Mouse (Mus musculus) intestine, embryonic 14.5 days (tissue): ENCODE measurements at regions not wholly inside any gene's neighbourhood (a gene's known extent, or its start where the extent isn't known, plus 50 kb on each side); places are given as distances from the start of the nearest gene placed in this dataset.

ENCODE experiments used
- ATAC-seq: fragments of 200-750 bp; cut with Nextera tagmentation; replicated peaks from 2 replicates; pipeline ENCODE4 v1.8.0; 2017; ENCODE audit warnings: low read depth, moderate number of reproducible peaks, moderate TSS enrichment, moderate library complexity; ENCODE audit not compliant: low FRiP score, low TSS enrichment
- DNase-seq: peaks from one replicate; pipeline ENCODE4 v3.0.0-alpha.2; 2018; ENCODE audit warnings: low spot score
- H3K27ac ChIP-seq: fragments of 300-500 bp; sonication (generic); 2 replicates; pipeline ENCODE4 v1.5.1; 2014; ENCODE audit warnings: low read depth, mild to moderate bottlenecking, control low read depth
- H3K27me3 ChIP-seq: fragments of 300-500 bp; sonication (generic); replicated peaks from 2 replicates; pipeline ENCODE4 v1.6.1; 2014; ENCODE audit warnings: low read length, control low read depth; ENCODE audit not compliant: control insufficient read depth, insufficient read depth
- H3K36me3 ChIP-seq: fragments of 300-500 bp; sonication (generic); 2 replicates; pipeline ENCODE4 v1.6.1; 2014; ENCODE audit warnings: low read length, control low read depth; ENCODE audit not compliant: control insufficient read depth, insufficient read depth
- H3K4me1 ChIP-seq: fragments of 300-500 bp; sonication (generic); replicated peaks from 2 replicates; pipeline ENCODE4 v1.6.1; 2014; ENCODE audit warnings: low read length, control low read depth, mixed read lengths; ENCODE audit not compliant: control insufficient read depth, insufficient read depth
- H3K4me2 ChIP-seq: fragments of 300-500 bp; sonication (generic); 2 replicates; pipeline ENCODE4 v1.6.1; 2014; ENCODE audit warnings: low read length
- H3K4me3 ChIP-seq: fragments of 300-500 bp; sonication (generic); 2 replicates; pipeline ENCODE4 v1.5.1; 2014; ENCODE audit warnings: low read depth, low read length, control low read depth, mixed read lengths
- H3K9ac ChIP-seq: fragments of 300-500 bp; sonication (generic); 2 replicates; pipeline ENCODE4 v1.6.1; 2014; ENCODE audit warnings: mild to moderate bottlenecking, low read length
- H3K9me3 ChIP-seq: fragments of 300-500 bp; sonication (generic); 2 replicates; pipeline ENCODE4 v1.6.1; 2016; ENCODE audit warnings: low read length, control low read depth; ENCODE audit not compliant: control insufficient read depth
- WGBS: fragments of 180-500 bp; shearing (Covaris S2); extraction: QIAGEN DNeasy Blood & Tissue Kit; methylation state at CpG from one replicate; pipeline ENCODE4 v1.1.7; 2014; 5-methylcytosine and 5-hydroxymethylcytosine counted together

DNA sequence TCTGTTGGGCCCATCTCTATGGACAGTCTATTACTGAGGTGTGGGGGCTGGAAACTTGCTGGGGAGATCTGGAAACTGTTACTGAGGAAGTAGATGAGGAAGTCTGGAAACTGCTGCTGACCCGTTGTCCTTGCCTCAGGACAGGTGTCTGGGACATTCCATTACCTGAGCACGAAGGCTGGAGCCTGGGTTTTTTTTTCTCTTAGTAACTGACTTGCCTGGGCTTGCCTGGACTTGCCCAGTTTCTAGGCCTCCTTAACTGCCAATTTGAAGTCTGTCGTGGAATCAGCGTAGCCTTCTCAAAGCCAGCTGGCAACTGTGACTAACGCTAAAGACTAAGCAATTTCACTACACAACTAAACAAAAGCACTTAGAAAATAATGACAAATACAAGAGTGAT is 250.7 kb downstream of the Kctd12 start:
- Histone ChIP-seq H3K9ac (no peak overlapping the region), H3K36me3 (no peaks in the 10 kb centered on the region), H3K4me1 (no peaks in the 10 kb centered on the region), H3K27ac (no peak overlapping the region), H3K27me3 (no peaks in the 10 kb centered on the region), H3K9me3 (no peaks in the 10 kb centered on the region), H3K4me2 (no peak overlapping the region), H3K4me3 (no peak overlapping the region)
- ATAC-seq (no peak), DNase-seq (no peak)
- 74% methylated on average over 5 of the region's 5 CpGs for WGBS

DNA sequence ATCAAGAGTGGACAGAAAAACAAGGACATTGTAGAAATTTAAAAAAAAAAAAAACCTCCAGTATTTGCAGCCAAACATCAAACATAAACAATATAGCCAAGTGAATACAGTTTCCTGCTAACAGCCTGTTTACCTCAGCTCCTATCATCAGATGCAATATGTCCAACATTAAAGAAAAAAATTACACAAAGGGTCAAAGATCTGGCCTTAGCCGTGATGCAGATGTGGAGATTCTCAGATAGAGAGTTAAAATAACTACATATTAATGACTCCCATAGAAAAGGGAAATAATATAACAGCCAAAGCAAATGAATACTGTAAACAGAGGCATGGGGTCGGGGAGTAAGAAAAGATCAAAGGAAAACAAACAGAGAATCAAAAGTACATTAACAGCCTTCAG is 259.8 kb downstream of the Kctd12 start:
- no peak for DNase-seq
- no peaks in the 10 kb centered on the region for H3K4me1 ChIP-seq
- ATAC-seq, result no peak
- H3K4me2 ChIP-seq, result no peak overlapping the region
- no peak overlapping the region for H3K9ac ChIP-seq
- H3K9me3 ChIP-seq, result no peaks in the 10 kb centered on the region
- no peak overlapping the region for H3K4me3 ChIP-seq
- no peak overlapping the region for H3K27ac ChIP-seq
- H3K36me3 ChIP-seq, result no peaks in the 10 kb centered on the region
- WGBS, result 52% methylated on average over 2 of the region's 2 CpGs
- no peaks in the 10 kb centered on the region for H3K27me3 ChIP-seq

DNA sequence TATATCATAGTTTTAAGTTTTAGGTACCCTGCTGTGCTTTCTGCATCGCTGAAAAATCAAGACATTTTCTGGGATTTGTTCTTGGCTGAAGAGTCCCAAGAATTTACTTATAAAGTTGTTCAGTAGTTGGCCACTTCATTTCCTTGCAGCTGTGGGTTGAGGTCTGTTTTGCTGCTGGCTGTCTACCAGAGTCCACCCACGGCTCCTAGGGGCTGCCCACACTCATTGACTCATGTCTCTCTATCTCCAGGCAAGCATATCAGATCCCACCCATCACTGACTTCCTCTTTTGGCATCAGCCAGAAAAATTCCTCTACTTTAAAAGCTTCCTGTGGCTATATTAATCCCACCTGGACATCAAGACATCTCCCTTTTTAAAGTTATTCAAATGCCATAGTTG is 263.9 kb downstream of the Kctd12 start:
- Histone ChIP-seq H3K27me3 (no peaks in the 10 kb centered on the region), H3K4me3 (no peak overlapping the region), H3K9ac (no peak overlapping the region), H3K4me2 (no peak overlapping the region), H3K4me1 (no peaks in the 10 kb centered on the region), H3K27ac (no peak overlapping the region), H3K9me3 (no peaks in the 10 kb centered on the region), H3K36me3 (no peaks in the 10 kb centered on the region)
- 61% methylated on average over 2 of the region's 2 CpGs for WGBS
- ATAC-seq, result no peak
- no peak for DNase-seq

- Histone ChIP-seq H3K9me3 (no peaks in the 10 kb centered on the region), H3K4me3 (no peak overlapping the region), H3K9ac (no peak overlapping the region), H3K4me1 (no peaks in the 10 kb centered on the region), H3K4me2 (no peak overlapping the region), H3K27me3 (no peaks in the 10 kb centered on the region), H3K36me3 (no peaks in the 10 kb centered on the region), H3K27ac (no peak overlapping the region)
- ATAC-seq (no peak), DNase-seq (no peak)
- 78% methylated on average over 1 of the region's 1 CpGs for WGBS
Measured at GRCm38 (mm10) chr14:102712600-102712999, 269.8 kb downstream of the Kctd12 start.

GRCm38 (mm10) chr14:102706704-102707336 is 275.6 kb downstream of the Kctd12 start:
- ATAC-seq, result no peak

GRCm38 (mm10) chr14:102701108-102701507 is 281.3 kb downstream of the Kctd12 start:
- no peaks in the 10 kb centered on the region for H3K27me3 ChIP-seq
- H3K4me1 ChIP-seq, result no peaks in the 10 kb centered on the region
- WGBS, result 68% methylated on average over 2 of the region's 2 CpGs
- no peak for DNase-seq
- no peak overlapping the region for H3K27ac ChIP-seq
- H3K4me2 ChIP-seq, result no peak overlapping the region
- no peaks in the 10 kb centered on the region for H3K36me3 ChIP-seq
- no peak for ATAC-seq
- H3K9ac ChIP-seq, result no peak overlapping the region
- no peak overlapping the region for H3K4me3 ChIP-seq
- no peaks in the 10 kb centered on the region for H3K9me3 ChIP-seq

More at GRCm38 (mm10) chr14:102706704-102707336, 275.6 kb downstream of the Kctd12 start:
- no peak for DNase-seq
- Histone ChIP-seq H3K4me1 (no peaks in the 10 kb centered on the region), H3K27ac (no peak overlapping the region), H3K9me3 (no peaks in the 10 kb centered on the region), H3K4me2 (no peak overlapping the region), H3K36me3 (no peaks in the 10 kb centered on the region), H3K27me3 (no peaks in the 10 kb centered on the region), H3K9ac (no peak overlapping the region), H3K4me3 (no peak overlapping the region)
- WGBS, result 76% methylated on average over 5 of the region's 5 CpGs

DNA sequence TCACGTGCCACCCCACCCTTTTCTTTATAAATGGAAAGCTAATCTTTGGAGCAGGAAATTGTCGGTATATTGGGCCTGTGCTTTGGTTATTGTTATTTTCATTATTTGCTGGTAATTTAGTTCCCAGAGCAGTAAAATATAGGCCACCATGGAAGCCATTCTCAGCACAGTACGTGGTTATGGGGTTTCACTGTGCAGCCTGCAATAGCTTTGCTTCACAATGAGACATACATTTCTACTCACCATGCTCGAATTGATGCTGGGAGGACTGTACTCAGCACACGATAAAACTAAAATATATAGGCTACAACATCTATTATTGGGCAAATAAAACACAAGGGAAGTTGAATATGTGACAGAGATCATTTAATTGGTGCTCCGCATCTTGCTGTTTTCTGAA is 282.0 kb downstream of the Kctd12 start:
- H3K27ac ChIP-seq, result no peak overlapping the region
- DNase-seq, result no peak
- H3K4me3 ChIP-seq, result no peak overlapping the region
- no peaks in the 10 kb centered on the region for H3K4me1 ChIP-seq
- 82% methylated on average over 6 of the region's 6 CpGs for WGBS
- no peaks in the 10 kb centered on the region for H3K9me3 ChIP-seq
- no peaks in the 10 kb centered on the region for H3K27me3 ChIP-seq
- H3K9ac ChIP-seq, result no peak overlapping the region
- no peak overlapping the region for H3K4me2 ChIP-seq
- no peak for ATAC-seq
- H3K36me3 ChIP-seq, result no peaks in the 10 kb centered on the region

DNA sequence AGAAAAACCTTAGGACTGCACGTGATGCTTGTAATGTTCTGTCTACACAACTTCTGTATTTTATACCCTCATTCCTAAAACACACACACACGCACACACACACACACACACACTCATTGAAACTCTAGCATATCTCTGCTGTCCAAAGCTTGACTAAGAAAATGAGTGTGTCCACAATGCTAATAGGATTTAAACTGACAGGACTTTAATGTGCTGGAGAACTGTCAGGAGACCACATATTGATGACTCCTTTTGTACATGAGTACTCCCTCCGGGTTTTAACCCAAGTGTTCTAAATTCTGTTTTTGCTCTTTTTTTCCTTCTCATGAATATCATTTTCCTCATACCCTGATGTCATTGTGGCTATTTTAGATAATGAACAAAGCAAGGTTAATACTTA is 283.4 kb downstream of the Kctd12 start:
- Histone ChIP-seq H3K27ac (no peak overlapping the region), H3K9ac (no peak overlapping the region), H3K9me3 (no peaks in the 10 kb centered on the region), H3K4me2 (no peak overlapping the region), H3K36me3 (no peaks in the 10 kb centered on the region), H3K4me1 (no peaks in the 10 kb centered on the region), H3K27me3 (no peaks in the 10 kb centered on the region), H3K4me3 (no peak overlapping the region)
- ATAC-seq (no peak), DNase-seq (no peak)
- WGBS, result 83% methylated on average over 3 of the region's 3 CpGs

- 65% methylated on average over 1 of the region's 1 CpGs for WGBS
- H3K4me2 ChIP-seq, result no peak overlapping the region
- no peak overlapping the region for H3K4me3 ChIP-seq
- H3K27ac ChIP-seq, result no peak overlapping the region
- DNase-seq (no peak), ATAC-seq (no peak)
- H3K9ac ChIP-seq, result no peak overlapping the region
- H3K4me1 ChIP-seq, result no peaks in the 10 kb centered on the region
- H3K27me3 ChIP-seq, result no peaks in the 10 kb centered on the region
- no peaks in the 10 kb centered on the region for H3K36me3 ChIP-seq
- no peaks in the 10 kb centered on the region for H3K9me3 ChIP-seq
Measured at GRCm38 (mm10) chr14:102686791-102687190, 295.6 kb downstream of the Kctd12 start.
